31 mouse cellular contexts compared by ENCODE assay signal in genomic region chr6:144908646-144909045, GRCm38 (mm10).
DNase-seq lines count a peak whose midpoint lies in the region; TF ChIP-seq lines count a peak whose summit lies in the region.
"Had no signal": no experiment of that assay in that cellular context is flagged by ENCODE, and none has a peak within 500 bp of the region (broad histone marks: within the 10 kb centered on the region; RNA-seq: fewer than 3 reads in every experiment).

No protein-coding gene starts in this region.

- no peak overlapping the region for H3K27ac ChIP-seq in gastrocnemius, adult 2 months
- H3K27ac ChIP-seq in left cerebral cortex, adult 2 months: no peak overlapping the region
- H3K27ac ChIP-seq in MEL (ENCODE audit: control insufficient read depth, low read depth, low read length): no peak overlapping the region
- H3K27ac ChIP-seq: embryonic facial prominence, embryonic 12.5 days; forebrain, embryonic 15.5 days; hindbrain, embryonic 15.5 days; intestine, embryonic 15.5 days; kidney, embryonic 15.5 days; midbrain, embryonic 10.5 days; midbrain, embryonic 15.5 days; neural tube, embryonic 15.5 days had no signal

- H3K27me3 ChIP-seq in E14TG2a.4 (ENCODE audit: insufficient read depth, low read length) (peaks cover 13% of the 10 kb centered on the region), MEL (ENCODE audit: control insufficient read depth in 1 of 2, insufficient read depth in 2 of 2, low read length in 2 of 2) (no peaks in the 10 kb centered on the region)
- H3K27me3 ChIP-seq: CH12.LX; embryonic facial prominence, embryonic 12.5 days; forebrain, embryonic 15.5 days; heart, embryonic 12.5 days; hindbrain, embryonic 15.5 days; intestine, embryonic 15.5 days; kidney, embryonic 15.5 days; midbrain, embryonic 15.5 days had no signal

- DNase-seq in gastrocnemius, adult 2 months: no peak
- DNase-seq in gastrocnemius, adult 18-20 months (ENCODE audit: low spot score): no peak
- no peak for DNase-seq in left cerebral cortex, adult 2 months (ENCODE audit: extremely low spot score in 1 of 2, low spot score in 2 of 2)
- no peak for DNase-seq in left cerebral cortex, postnatal 36 days (ENCODE audit: low spot score in 2 of 2)
- DNase-seq in MEL (ENCODE audit: low read depth, low spot score): peak; percentile 18
- no peak for DNase-seq in gastrocnemius, postnatal 10 days
- no peak for DNase-seq in gastrocnemius, postnatal 25 days
- DNase-seq: adrenal gland, postnatal 10 days; cerebellum, adult 9-11 months; embryo, embryonic 11 days; gastrocnemius, postnatal 36 days; heart, adult 18-20 months; kidney, postnatal 36 days; layer of hippocampus, postnatal 36 days; liver; lung, adult 2 months; lung, postnatal 14 days; retina, postnatal 1 day; right cerebral cortex, postnatal 14 days; thymus, postnatal 4 days had no signal

- peak; percentile 16; the same call in 1 of the 2 replicates for TF ChIP-seq CTCF in gastrocnemius, adult 2 months (IDR thresholded peaks at IDR 0.05)
- peak; percentile 24 for TF ChIP-seq CTCF in left cerebral cortex, adult 2 months (IDR thresholded peaks at IDR 0.05)
- TF ChIP-seq CTCF in E14TG2a.4 (conservative IDR thresholded peaks at IDR 0.05; ENCODE audit: low read length) (peak; percentile 84), MEL (IDR thresholded peaks at IDR 0.05 in 2 of 3, conservative IDR thresholded peaks at IDR 0.05 in 1 of 3; ENCODE audit: control insufficient read depth in 1 of 3, insufficient read depth in 1 of 3, low read depth in 2 of 3, low read length in 3 of 3, poor library complexity in 1 of 3, severe bottlenecking in 1 of 3) (peak; percentile 8 to 35 (median 25); a peak in 3 of 6 replicates)

- H3K9me3 ChIP-seq in E14TG2a.4 (ENCODE audit: low read length) (peaks cover 5% of the 10 kb centered on the region; the same call in 1 of the 2 replicates), MEL (replicated peaks; ENCODE audit: insufficient read depth, low read length) (no peaks in the 10 kb centered on the region)
- H3K9me3 ChIP-seq: embryonic facial prominence, embryonic 12.5 days; forebrain, embryonic 15.5 days; heart, embryonic 12.5 days; hindbrain, embryonic 15.5 days; intestine, embryonic 15.5 days; kidney, embryonic 15.5 days; midbrain, embryonic 10.5 days; midbrain, embryonic 15.5 days; neural tube, embryonic 15.5 days had no signal

- H3K79me2 ChIP-seq in MEL (ENCODE audit: control insufficient read depth, insufficient read depth, low read length, poor library complexity): no peaks in the 10 kb centered on the region

- H3K4me1 ChIP-seq in E14TG2a.4 (replicated peaks; ENCODE audit: low read depth, low read length): 0 out of 2 replicates have a peak, but pooled peaks cover 5% of the 10 kb centered on the region
- no peaks in the 10 kb centered on the region for H3K4me1 ChIP-seq in MEL (ENCODE audit: control insufficient read depth in 1 of 2, insufficient read depth in 2 of 2, low read length in 2 of 2)
- H3K4me1 ChIP-seq: embryonic facial prominence, embryonic 12.5 days; forebrain, embryonic 15.5 days; hindbrain, embryonic 15.5 days; intestine, embryonic 15.5 days; kidney, embryonic 15.5 days; midbrain, embryonic 15.5 days; neural tube, embryonic 15.5 days had no signal

- no peak for TF ChIP-seq POLR2A in MEL (IDR thresholded peaks at IDR 0.05; ENCODE audit: control insufficient read depth in 1 of 2, insufficient read depth in 1 of 2, low read depth in 1 of 2, low read length in 2 of 2, poor library complexity in 1 of 2)

- H3K4me3 ChIP-seq in gastrocnemius, adult 2 months: no peak overlapping the region
- H3K4me3 ChIP-seq in left cerebral cortex, adult 2 months: no peak overlapping the region
- H3K4me3 ChIP-seq in E14TG2a.4 (replicated peaks; ENCODE audit: low read length) (no peak overlapping the region), MEL (ENCODE audit: control insufficient read depth in 1 of 2, insufficient read depth in 1 of 2, low read depth in 2 of 2, low read length in 2 of 2) (no peak overlapping the region)
- H3K4me3 ChIP-seq: embryonic facial prominence, embryonic 12.5 days; forebrain, embryonic 15.5 days; heart, embryonic 12.5 days; hindbrain, embryonic 15.5 days; intestine, embryonic 15.5 days; kidney, embryonic 15.5 days; midbrain, embryonic 10.5 days; midbrain, embryonic 15.5 days; neural tube, embryonic 15.5 days had no signal

- TF ChIP-seq EP300 in MEL (IDR thresholded peaks at IDR 0.05; ENCODE audit: low read depth in 1 of 2, low read length in 2 of 2): no peak

- H3K36me3 ChIP-seq in E14TG2a.4 (ENCODE audit: insufficient read depth, low read length) (no peaks in the 10 kb centered on the region), MEL (ENCODE audit: control insufficient read depth in 1 of 2, insufficient read depth in 2 of 2, low read length in 2 of 2) (no peaks in the 10 kb centered on the region)
- H3K36me3 ChIP-seq: embryonic facial prominence, embryonic 12.5 days; forebrain, embryonic 15.5 days; heart, embryonic 12.5 days; hindbrain, embryonic 15.5 days; intestine, embryonic 15.5 days; kidney, embryonic 15.5 days; midbrain, embryonic 10.5 days; midbrain, embryonic 15.5 days; neural tube, embryonic 15.5 days had no signal

- H3K9ac ChIP-seq in MEL (ENCODE audit: control insufficient read depth, low read depth, low read length, poor library complexity, severe bottlenecking): no peak overlapping the region
- H3K9ac ChIP-seq: embryonic facial prominence, embryonic 12.5 days; forebrain, embryonic 15.5 days; heart, embryonic 12.5 days; hindbrain, embryonic 15.5 days; intestine, embryonic 15.5 days; kidney, embryonic 15.5 days; midbrain, embryonic 15.5 days; neural tube, embryonic 15.5 days had no signal

- peak; percentile 15 for TF ChIP-seq RAD21 in MEL (IDR thresholded peaks at IDR 0.05; ENCODE audit: low read depth, low read length)

- intact Hi-C loops in gastrocnemius, adult 2 months (cut with DNase I): no loop called here
- intact Hi-C loops in left cerebral cortex, adult 2 months (cut with DNase I): no loop called here
- intact Hi-C loops in left cerebral cortex, postnatal 36 days (cut with DNase I): no loop called here

TF ChIP-seq in MEL, 35 proteins besides CTCF, POLR2A, EP300 and RAD21:
- TF ChIP-seq GATA1 (IDR thresholded peaks at IDR 0.05; ENCODE audit: low read depth, low read length) (no peak), SMC3 (IDR thresholded peaks at IDR 0.05; ENCODE audit: low read depth, low read length) (peak; percentile 37)

Comparison
In these comparisons a context has a peak if more than half of its experiments do, and no peak if none do; other contexts are left out.
1. CTCF ChIP-seq: peak in every context shown above with its lines; median percentile 84 in E14TG2a.4; 25 in MEL; 24 in left cerebral cortex, adult 2 months; 16 in gastrocnemius, adult 2 months.